16 mouse cellular contexts compared by ENCODE assay signal in genomic region chr11:109106181-109106580, GRCm38 (mm10). TPM values are rescaled to one million over a fixed set of nuclear protein-coding genes. Genes with fewer than 3 reads are reported as not detected.
A peak's percentile ranks its signal among the peaks of the same experiment; 100 is the strongest.
DNase-seq lines count a peak whose midpoint lies in the region; ATAC-seq lines count a peak whose summit lies in the region.
"Had no signal": no experiment of that assay in that cellular context is flagged by ENCODE, and none has a peak within 500 bp of the region (broad histone marks: within the 10 kb centered on the region; RNA-seq: fewer than 3 reads in every experiment).

No protein-coding gene starts in this region.

- peaks cover 45% of the 10 kb centered on the region for H3K4me1 ChIP-seq in hindbrain, embryonic 12.5 days
- H3K4me1 ChIP-seq in limb, embryonic 12.5 days (replicated peaks) = peaks cover 24% of the 10 kb centered on the region
- H3K4me1 ChIP-seq: liver, embryonic 12.5 days had no signal

- WGBS in hindbrain, embryonic 12.5 days = 32% methylated on average over 5 of the region's 5 CpGs
- WGBS in limb, embryonic 12.5 days = 9% methylated on average over 5 of the region's 5 CpGs

- H3K27ac ChIP-seq in hindbrain, embryonic 12.5 days = peak overlapping the region; percentile 86
- 0 out of 2 replicates have a peak overlapping the region, but pooled peaks have one; percentile 37 for H3K27ac ChIP-seq in limb, embryonic 12.5 days
- H3K27ac ChIP-seq: layer of hippocampus, adult 2 months; liver, embryonic 12.5 days had no signal

- no peaks in the 10 kb centered on the region for H3K27me3 ChIP-seq in hindbrain, embryonic 12.5 days
- 0 out of 2 replicates have a peak, but pooled peaks cover 3% of the 10 kb centered on the region for H3K27me3 ChIP-seq in limb, embryonic 12.5 days
- H3K27me3 ChIP-seq: liver, embryonic 12.5 days had no signal

- H3K36me3 ChIP-seq in hindbrain, embryonic 12.5 days = no peaks in the 10 kb centered on the region
- no peaks in the 10 kb centered on the region for H3K36me3 ChIP-seq in limb, embryonic 12.5 days
- H3K36me3 ChIP-seq: liver, embryonic 12.5 days had no signal

- H3K9me3 ChIP-seq in hindbrain, embryonic 12.5 days (replicated peaks) = no peaks in the 10 kb centered on the region
- no peaks in the 10 kb centered on the region for H3K9me3 ChIP-seq in limb, embryonic 12.5 days
- H3K9me3 ChIP-seq: liver, embryonic 12.5 days had no signal

- H3K4me3 ChIP-seq in hindbrain, embryonic 12.5 days = no peak overlapping the region
- no peak overlapping the region for H3K4me3 ChIP-seq in limb, embryonic 12.5 days (replicated peaks)
- H3K4me3 ChIP-seq: layer of hippocampus, adult 2 months; liver, embryonic 12.5 days had no signal

- DNase-seq in T-cell, adult 2 months (ENCODE audit: low spot score) = peak; percentile 4
- DNase-seq in thymus, adult 18-20 months = peak; percentile 6 to 25
- no peak for DNase-seq in retina, embryonic 14.5 days (ENCODE audit: low spot score)
- DNase-seq in cerebellum, postnatal 36 days = no peak
- DNase-seq in cerebellum, adult 11 months = no peak
- DNase-seq: cerebellum, postnatal 14 days; heart, adult 18-20 months; heart, postnatal 10 days; lung, postnatal 36 days had no signal

- H3K9ac ChIP-seq in hindbrain, embryonic 12.5 days = no peak overlapping the region
- no peak overlapping the region for H3K9ac ChIP-seq in limb, embryonic 12.5 days (replicated peaks)
- H3K9ac ChIP-seq: liver, embryonic 12.5 days had no signal

- H3K4me2 ChIP-seq in hindbrain, embryonic 12.5 days (replicated peaks) = peak overlapping the region; percentile 11; the same call in 1 of the 2 replicates
- H3K4me2 ChIP-seq in limb, embryonic 12.5 days = no peak overlapping the region
- H3K4me2 ChIP-seq: liver, embryonic 12.5 days had no signal

- ATAC-seq in hindbrain, embryonic 12.5 days (ENCODE audit: low FRiP score) = 0 out of 2 replicates have a peak, but pooled peaks have one; percentile 33
- ATAC-seq in limb, embryonic 12.5 days (ENCODE audit: insufficient number of reproducible peaks, insufficient read depth, low FRiP score, low TSS enrichment, low read depth) = no peak
- ATAC-seq: CD4-positive, CD25-positive, alpha-beta regulatory T cell, adult 4 months; liver, embryonic 12.5 days had no signal

RNA-seq across cellular contexts. Expression of gene E030025P04Rik, which starts 38.0 kb away (rescaled TPM):
- polyA plus RNA-seq in hindbrain, embryonic 12.5 days (2016; fragmentation: Nextera tagmentation; extraction: Ambion mirVana) = not detected in 2 replicates
- not detected in 2 replicates for polyA plus RNA-seq in limb, embryonic 12.5 days (2016; fragmentation: Nextera tagmentation; extraction: Ambion mirVana)
- polyA plus RNA-seq: CD4-positive, CD25-positive, alpha-beta regulatory T cell, adult 4 months; embryonic facial prominence, embryonic 11.5 days; kidney, embryonic 14.5 days; liver, embryonic 12.5 days had no signal

Comparison
In these comparisons a context has a peak if more than half of its experiments do, and no peak if none do; other contexts are left out.
1. DNase-seq: peak in T-cell, adult 2 months (single experiment) and thymus, adult 18-20 months (2 of 2); none in retina, embryonic 14.5 days (single experiment), cerebellum, postnatal 36 days (0 of 2) and cerebellum, adult 11 months (single experiment).